9 mouse cellular contexts compared by ENCODE assay signal in genomic region chr4:124894508-124895428, GRCm38 (mm10). TPM values are rescaled to one million over a fixed set of nuclear protein-coding genes. Genes with fewer than 3 reads are reported as not detected.
DNase-seq lines count a peak whose midpoint lies in the region; ATAC-seq and TF ChIP-seq lines count a peak whose summit lies in the region.
"Had no signal": no experiment of that assay in that cellular context is flagged by ENCODE, and none has a peak within 500 bp of the region (broad histone marks: within the 10 kb centered on the region; RNA-seq: fewer than 3 reads in every experiment).

No protein-coding gene starts in this region.

- peak overlapping the region; percentile 29 for H3K9ac ChIP-seq in forebrain, embryonic 11.5 days (ENCODE audit: low read length)
- H3K9ac ChIP-seq in midbrain, embryonic 15.5 days: peak overlapping the region; percentile 59

- intact Hi-C loops in gastrocnemius, adult 2 months (cut with DNase I): no loop called here

- peak overlapping the region; percentile 42 for H3K4me3 ChIP-seq in gastrocnemius, adult 2 months
- peak overlapping the region; percentile 43 for H3K4me3 ChIP-seq in forebrain, embryonic 11.5 days (ENCODE audit: low read depth, low read length)
- H3K4me3 ChIP-seq in midbrain, embryonic 15.5 days: peak overlapping the region; percentile 52

- H3K9me3 ChIP-seq in forebrain, embryonic 11.5 days (ENCODE audit: control insufficient read depth, low read length): no peaks in the 10 kb centered on the region
- no peaks in the 10 kb centered on the region for H3K9me3 ChIP-seq in midbrain, embryonic 15.5 days

- WGBS in forebrain, embryonic 11.5 days: 1% methylated on average over 82 of the region's 83 CpGs
- under 1% methylated on average over 79 of the region's 83 CpGs for WGBS in midbrain, embryonic 15.5 days

- H3K27ac ChIP-seq in gastrocnemius, adult 2 months: no peak overlapping the region
- H3K27ac ChIP-seq in forebrain, embryonic 11.5 days (ENCODE audit: low read depth, low read length): no peak overlapping the region
- H3K27ac ChIP-seq in midbrain, embryonic 15.5 days: peak overlapping the region; percentile 20; the same call in 1 of the 2 replicates

- H3K4me2 ChIP-seq in forebrain, embryonic 11.5 days (ENCODE audit: low read depth, low read length, severe bottlenecking): peak overlapping the region; percentile 75
- peak overlapping the region; percentile 71 for H3K4me2 ChIP-seq in midbrain, embryonic 15.5 days

- no peak for DNase-seq in gastrocnemius, adult 2 months
- DNase-seq in gastrocnemius, adult 8-10 months (ENCODE audit: low spot score in 2 of 2): no peak
- peak; percentile 42 for DNase-seq in adrenal gland, postnatal 14 days
- DNase-seq in forebrain, embryonic 11.5 days (ENCODE audit: low spot score): peak; percentile 65
- peak; percentile 21 to 40 for DNase-seq in layer of hippocampus, postnatal 25 days (ENCODE audit: extremely low spot score in 1 of 2, low spot score in 1 of 2)
- no peak for DNase-seq in spleen, postnatal 10 days (ENCODE audit: low spot score in 2 of 2)
- DNase-seq in kidney, postnatal 36 days: no peak

- H3K27me3 ChIP-seq in forebrain, embryonic 11.5 days (ENCODE audit: control insufficient read depth, insufficient read depth, low read length): peaks cover 34% of the 10 kb centered on the region
- H3K27me3 ChIP-seq in midbrain, embryonic 15.5 days (replicated peaks): peaks cover 19% of the 10 kb centered on the region; the same call in 1 of the 2 replicates

- TF ChIP-seq CTCF in gastrocnemius, adult 2 months (IDR thresholded peaks at IDR 0.05): no peak

- H3K4me1 ChIP-seq in forebrain, embryonic 11.5 days (replicated peaks; ENCODE audit: control insufficient read depth, insufficient read depth, low read length): peaks cover 14% of the 10 kb centered on the region
- peaks cover 35% of the 10 kb centered on the region for H3K4me1 ChIP-seq in midbrain, embryonic 15.5 days

- no peak for ATAC-seq in forebrain, embryonic 11.5 days (replicated peaks; ENCODE audit: low FRiP score)
- ATAC-seq in midbrain, embryonic 15.5 days (replicated peaks): peak; percentile 83

- no peaks in the 10 kb centered on the region for H3K36me3 ChIP-seq in forebrain, embryonic 11.5 days (ENCODE audit: control insufficient read depth, insufficient read depth, low read length)
- no peaks in the 10 kb centered on the region for H3K36me3 ChIP-seq in midbrain, embryonic 15.5 days (replicated peaks)

RNA-seq across cellular contexts. Expression of gene Epha10, which starts 14.1 kb away (rescaled TPM):
- total RNA-seq in gastrocnemius, adult 2 months (2021): not detected
- not detected for total RNA-seq in gastrocnemius, adult 8-10 months (2022)
- 4.4 and 4.7 TPM in 2 replicates for total RNA-seq in adrenal gland, postnatal 14 days (2021)
- polyA plus RNA-seq in forebrain, embryonic 11.5 days (2014; fragmentation: Nextera tagmentation; extraction: Ambion mirVana): 1.5 and 1.6 TPM in 2 replicates
- 10 to 100 TPM; 25.8 to 30.6 TPM for total RNA-seq in layer of hippocampus, postnatal 25 days (2021)
- polyA plus RNA-seq in midbrain, embryonic 15.5 days (2015; fragmentation: Nextera tagmentation; extraction: Ambion mirVana): 16.1 and 16.3 TPM in 2 replicates
- polyA plus RNA-seq: spleen, adult 2 months had no signal

RNA-seq across cellular contexts. Expression of gene Maneal, which starts 32.8 kb away (rescaled TPM):
- total RNA-seq in gastrocnemius, adult 2 months (2021): under 1 TPM; 0.31 to 0.46 TPM
- total RNA-seq in gastrocnemius, adult 8-10 months (2022): under 1 TPM; 0.19 to 0.54 (median 0.40) TPM
- 3.6 and 4.1 TPM in 2 replicates for total RNA-seq in adrenal gland, postnatal 14 days (2021)
- polyA plus RNA-seq in forebrain, embryonic 11.5 days (2014; fragmentation: Nextera tagmentation; extraction: Ambion mirVana): 7.3 and 10.3 TPM in 2 replicates
- 10 to 100 TPM; 50.0 to 53.1 TPM for total RNA-seq in layer of hippocampus, postnatal 25 days (2021)
- 13.8 and 14.2 TPM in 2 replicates for polyA plus RNA-seq in midbrain, embryonic 15.5 days (2015; fragmentation: Nextera tagmentation; extraction: Ambion mirVana)

RNA-seq across cellular contexts. Expression of gene 9930104L06Rik, which starts 42.1 kb away (rescaled TPM):
- 1 to 10 TPM; 8.6 to 9.4 TPM for total RNA-seq in gastrocnemius, adult 2 months (2021)
- 1 to 10 TPM; 5.6 to 9.4 (median 7.8) TPM for total RNA-seq in gastrocnemius, adult 8-10 months (2022)
- total RNA-seq in adrenal gland, postnatal 14 days (2021): 12.9 and 13.4 TPM in 2 replicates
- 5.9 and 6.1 TPM in 2 replicates for polyA plus RNA-seq in forebrain, embryonic 11.5 days (2014; fragmentation: Nextera tagmentation; extraction: Ambion mirVana)
- total RNA-seq in layer of hippocampus, postnatal 25 days (2021): 10 to 100 TPM; 20.1 to 20.4 TPM
- polyA plus RNA-seq in midbrain, embryonic 15.5 days (2015; fragmentation: Nextera tagmentation; extraction: Ambion mirVana): 14.3 and 16.9 TPM in 2 replicates

RNA-seq across cellular contexts. Expression of gene 1110065P20Rik, which starts 43.8 kb away (rescaled TPM):
- 10 to 100 TPM; 18.4 to 23.0 TPM for total RNA-seq in gastrocnemius, adult 2 months (2021)
- total RNA-seq in gastrocnemius, adult 8-10 months (2022): 10 to 100 TPM; 23.7 to 31.3 (median 25.2) TPM
- 44.6 and 50.1 TPM in 2 replicates for total RNA-seq in adrenal gland, postnatal 14 days (2021)
- 49.5 and 51.7 TPM in 2 replicates for polyA plus RNA-seq in forebrain, embryonic 11.5 days (2014; fragmentation: Nextera tagmentation; extraction: Ambion mirVana)
- 100 to 1,000 TPM in 1 of 2 experiments, 10 to 100 TPM in 1; 88.5 to 105 TPM for total RNA-seq in layer of hippocampus, postnatal 25 days (2021)
- polyA plus RNA-seq in midbrain, embryonic 15.5 days (2015; fragmentation: Nextera tagmentation; extraction: Ambion mirVana): 94.8 and 95.8 TPM in 2 replicates

RNA-seq across cellular contexts. Expression of gene Yrdc, which starts 44.3 kb away (rescaled TPM):
- 10 to 100 TPM in 1 of 2 experiments, 1 to 10 TPM in 1; 9.4 to 11.4 TPM for total RNA-seq in gastrocnemius, adult 2 months (2021)
- total RNA-seq in gastrocnemius, adult 8-10 months (2022): 10 to 100 TPM; 10.4 to 15.0 (median 12.0) TPM
- total RNA-seq in adrenal gland, postnatal 14 days (2021): 36.4 and 38.7 TPM in 2 replicates
- polyA plus RNA-seq in forebrain, embryonic 11.5 days (2014; fragmentation: Nextera tagmentation; extraction: Ambion mirVana): 45.0 and 50.9 TPM in 2 replicates
- total RNA-seq in layer of hippocampus, postnatal 25 days (2021): 10 to 100 TPM; 31.6 to 32.3 TPM
- 49.2 and 50.5 TPM in 2 replicates for polyA plus RNA-seq in midbrain, embryonic 15.5 days (2015; fragmentation: Nextera tagmentation; extraction: Ambion mirVana)

Comparison
In these comparisons a context has a peak if more than half of its experiments do, and no peak if none do; other contexts are left out.
1. DNase-seq: peak in adrenal gland, postnatal 14 days (single experiment), forebrain, embryonic 11.5 days (single experiment) and layer of hippocampus, postnatal 25 days (2 of 2); none in gastrocnemius, adult 2 months (single experiment), gastrocnemius, adult 8-10 months (0 of 2), spleen, postnatal 10 days (0 of 2) and kidney, postnatal 36 days (0 of 2).
2. RNA of gene Maneal, which starts 32.8 kb away (total RNA-seq): 50.0 to 53.1 TPM in layer of hippocampus, postnatal 25 days; 3.6 to 4.1 TPM in adrenal gland, postnatal 14 days, 0.19 to 0.54 TPM in gastrocnemius, adult 8-10 months and 0.31 to 0.46 TPM in gastrocnemius, adult 2 months; every median in the first group is over 10 times any median in the second.
3. Peak in every context shown above with its lines, with median percentiles within 50 percentile points of each other: H3K4me3 ChIP-seq.